Mouse (Mus musculus): ENCODE measurements around the gene Zpr1.

Gene Zpr1

DNA sequence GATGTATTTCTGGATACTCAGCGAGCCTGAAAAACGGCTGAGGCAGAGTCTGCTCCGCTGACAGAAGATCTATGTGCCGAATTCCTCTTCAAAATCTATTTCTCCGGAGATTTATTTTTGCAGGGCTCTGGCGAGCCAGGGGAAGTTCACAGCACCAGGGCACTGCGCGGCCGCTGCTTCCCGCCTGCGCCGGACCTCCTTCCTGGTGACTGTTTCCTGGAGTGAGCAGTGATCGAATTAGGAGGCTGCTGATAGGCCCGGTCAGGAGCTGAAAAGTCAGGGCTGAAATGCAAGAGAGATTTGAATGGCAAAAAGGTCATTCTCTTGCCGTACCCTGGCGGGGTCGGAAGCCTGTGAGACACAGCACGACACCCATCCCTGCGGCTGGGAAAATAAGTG, 56.4 kb downstream of the Zpr1 start:
- DNase-seq (ENCODE audit: low spot score), result peak; percentile 78

GRCm38 (mm10) chr9:46329801-46330585, 57.1 kb downstream of the Zpr1 start:
- DNase-seq (ENCODE audit: low spot score), result peak; percentile 41

DNA sequence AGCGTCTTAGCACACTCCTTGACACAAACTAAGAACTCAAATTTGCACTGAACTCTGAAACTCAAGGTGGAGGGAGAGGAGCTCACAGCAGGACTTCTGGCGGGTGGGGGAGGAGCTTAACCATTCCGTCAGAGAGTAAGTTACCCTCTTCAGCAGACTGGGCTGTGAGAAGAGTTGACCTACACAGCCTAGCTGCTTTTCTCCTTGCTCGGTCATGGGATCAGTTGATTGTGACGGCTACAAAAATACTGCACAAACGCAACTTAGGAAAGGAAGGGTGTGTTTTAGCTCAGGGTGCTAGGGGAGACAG, 57.7 kb downstream of the Zpr1 start:
- no peak for DNase-seq (ENCODE audit: low spot score)

DNA sequence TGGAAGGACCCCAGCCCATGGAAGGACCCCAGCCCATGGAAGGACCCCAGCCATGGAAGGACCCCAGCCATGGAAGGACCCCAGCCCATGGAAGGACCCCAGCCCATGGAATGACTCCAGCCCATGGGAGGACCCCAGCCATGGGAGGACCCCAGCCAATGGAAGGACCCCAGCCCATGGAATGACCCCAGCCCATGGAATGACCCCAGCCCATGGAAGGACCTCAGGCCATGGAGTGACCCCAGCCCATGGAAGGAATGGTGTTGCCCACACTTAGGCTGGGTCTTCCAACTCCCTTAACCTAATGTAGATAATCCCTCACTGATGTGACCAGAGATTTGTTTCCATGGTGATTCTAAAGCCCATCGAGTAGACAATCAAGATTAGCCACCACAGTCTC, 58.4 kb downstream of the Zpr1 start:
- no peak for DNase-seq (ENCODE audit: low spot score)
